Mouse (Mus musculus): Measurements from ENCODE around the gene Daw1.
A peak's percentile ranks its signal among the peaks of the same experiment; 100 is the strongest.

Gene Daw1

GRCm38 (mm10) chr1:83159603-83160002 is at the start of gene Daw1:
Gene Daw1 (plus strand): TSS chr1:83159752.
- DNase-seq (ENCODE audit: low spot score), result peak; percentile 58

GRCm38 (mm10) chr1:83110992-83111391 is 48.6 kb upstream of the Daw1 start:
- DNase-seq (ENCODE audit: low spot score), result no peak

GRCm38 (mm10) chr1:83111726-83112125 is 47.8 kb upstream of the Daw1 start:
- no peak for DNase-seq (ENCODE audit: low spot score)

GRCm38 (mm10) chr1:83116447-83117137 is 43.0 kb upstream of the Daw1 start, which contains the start of gene Ccl20:
Gene Ccl20 (plus strand): TSS chr1:83116766.
- DNase-seq (ENCODE audit: low spot score), result no peak

GRCm38 (mm10) chr1:83117217-83117616 is 42.3 kb upstream of the Daw1 start:
- no peak for DNase-seq (ENCODE audit: low spot score)

GRCm38 (mm10) chr1:83117661-83118060 is 41.9 kb upstream of the Daw1 start:
- DNase-seq (ENCODE audit: low spot score), result no peak

GRCm38 (mm10) chr1:83119903-83120302 is 39.6 kb upstream of the Daw1 start:
- DNase-seq (ENCODE audit: low spot score), result no peak

- no peak for DNase-seq (ENCODE audit: low spot score)
Observed at GRCm38 (mm10) chr1:83120312-83120711, 39.2 kb upstream of the Daw1 start.

- no peak for DNase-seq (ENCODE audit: low spot score)
Observed at GRCm38 (mm10) chr1:83123201-83123600, 36.4 kb upstream of the Daw1 start.

GRCm38 (mm10) chr1:83135829-83136228 is 23.7 kb upstream of the Daw1 start:
- no peak for DNase-seq (ENCODE audit: low spot score)

GRCm38 (mm10) chr1:83137847-83138246 is 21.7 kb upstream of the Daw1 start:
- DNase-seq (ENCODE audit: low spot score), result no peak

GRCm38 (mm10) chr1:83138721-83139120 is 20.8 kb upstream of the Daw1 start:
- no peak for DNase-seq (ENCODE audit: low spot score)

- DNase-seq (ENCODE audit: low spot score), result no peak
Observed at GRCm38 (mm10) chr1:83141510-83141909, 18.0 kb upstream of the Daw1 start.

- no peak for DNase-seq (ENCODE audit: low spot score)
Observed at GRCm38 (mm10) chr1:83142055-83142454, 17.5 kb upstream of the Daw1 start.

- DNase-seq (ENCODE audit: low spot score), result no peak
Observed at GRCm38 (mm10) chr1:83146547-83146946, 13.0 kb upstream of the Daw1 start.

- DNase-seq (ENCODE audit: low spot score), result no peak
Observed at GRCm38 (mm10) chr1:83150227-83150626, 9.3 kb upstream of the Daw1 start.

GRCm38 (mm10) chr1:83152961-83153360 is 6.6 kb upstream of the Daw1 start:
- DNase-seq (ENCODE audit: low spot score), result no peak

- no peak for DNase-seq (ENCODE audit: low spot score)
Observed at GRCm38 (mm10) chr1:83156876-83157275, 2.7 kb upstream of the Daw1 start.

GRCm38 (mm10) chr1:83161658-83162057 is 2.1 kb downstream of the Daw1 start:
- DNase-seq (ENCODE audit: low spot score), result no peak

- DNase-seq (ENCODE audit: low spot score), result no peak
Observed at GRCm38 (mm10) chr1:83164027-83164426, 4.5 kb downstream of the Daw1 start.

GRCm38 (mm10) chr1:83169158-83169557 is 9.6 kb downstream of the Daw1 start:
- no peak for DNase-seq (ENCODE audit: low spot score)

- DNase-seq (ENCODE audit: low spot score), result no peak
Observed at GRCm38 (mm10) chr1:83175985-83176384, 16.4 kb downstream of the Daw1 start.

GRCm38 (mm10) chr1:83179531-83179930 is 20.0 kb downstream of the Daw1 start:
- no peak for DNase-seq (ENCODE audit: low spot score)

GRCm38 (mm10) chr1:83181418-83181817 is 21.9 kb downstream of the Daw1 start:
- no peak for DNase-seq (ENCODE audit: low spot score)

Measured in yolk sac, embryonic 10.5 days (tissue).